Mouse (Mus musculus) left cerebral cortex, adult 2 months (tissue): ENCODE results near the gene Uck1. TPM values are rescaled to one million over a fixed set of nuclear protein-coding genes. Genes with fewer than 3 reads are reported as not detected.

Source experiments
- DNase-seq, 2 experiments: peaks; one replicate each; pipeline ENCODE4 v3.0.0; 2021 to 2022; ENCODE audit warnings: low spot score in 2 of 2, mixed read lengths in 1 of 2; ENCODE audit errors: extremely low spot score in 1 of 2
- H3K27ac ChIP-seq: fragments of 200-600 bp; 2 replicates; pipeline ENCODE4 v1.8.1; 2022
- H3K4me3 ChIP-seq: fragments of 200-600 bp; 2 replicates; pipeline ENCODE4 v1.8.1; 2022
- CTCF ChIP-seq: fragments of 200-600 bp; IDR thresholded peaks from 2 replicates; pipeline ENCODE4 v1.8.1; 2022; ENCODE audit warnings: antibody characterized with exemption, mild to moderate bottlenecking, moderate library complexity
- intact Hi-C: fragments of 180-260 bp; cut with DNase I; formaldehyde crosslinking; loops from one replicate; pipeline ENCODE4 v1.15.1; 2025
- total RNA-seq, 2 experiments: library from RNA; stranded (reverse); gene quantifications; 2 replicates each; pipeline ENCODE4 v1.2.3; 2021

Gene Uck1
- total RNA-seq, 2 experiments from 2014 or later, result 45.9 to 47.1 TPM

DNA sequence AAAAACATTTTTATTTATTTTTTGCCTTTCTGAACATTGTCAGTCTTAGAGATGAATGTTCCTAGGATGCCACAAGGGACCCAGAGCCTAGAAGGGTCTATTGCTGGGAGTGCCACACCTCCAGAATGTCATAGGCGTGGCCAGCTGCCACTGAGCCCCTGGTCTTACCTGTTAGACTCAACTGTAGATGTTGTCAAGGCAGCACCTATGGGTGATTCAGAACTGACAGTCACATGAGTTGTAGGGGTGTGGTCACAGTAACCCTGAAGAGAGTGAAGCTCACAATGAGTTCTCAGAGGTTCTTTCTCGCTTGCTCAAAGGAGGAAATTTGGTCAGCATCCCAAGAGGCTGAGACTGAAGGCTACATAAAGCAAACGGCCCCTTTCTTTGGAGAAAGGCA, 35.3 kb upstream of the Uck1 start:
- Histone ChIP-seq H3K27ac (no peak overlapping the region), H3K4me3 (no peak overlapping the region)
- no peak for DNase-seq
- intact Hi-C loops, result no loop called here
- TF ChIP-seq CTCF, result no peak

DNA sequence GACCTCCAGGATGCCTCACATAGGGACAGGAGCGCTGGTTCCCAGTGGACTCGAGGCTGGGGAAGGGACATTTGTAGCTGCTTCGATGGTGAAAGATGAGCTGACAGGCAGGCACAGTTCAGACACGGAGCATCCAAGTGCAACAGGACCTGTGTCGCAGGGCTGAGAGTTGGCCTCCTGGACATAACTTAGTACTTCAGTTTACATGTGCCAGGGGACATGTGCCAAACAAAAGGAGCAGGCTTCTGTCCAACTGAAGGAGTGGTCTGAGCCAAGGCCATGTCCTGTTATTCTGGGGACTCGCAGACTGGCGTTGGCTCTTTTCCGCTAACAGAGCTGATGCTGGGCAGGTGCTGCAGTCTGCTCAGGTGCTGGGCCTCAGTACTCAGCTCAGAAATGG, 34.4 kb upstream of the Uck1 start:
- Histone ChIP-seq H3K27ac (no peak overlapping the region), H3K4me3 (no peak overlapping the region)
- intact Hi-C loops, result no loop called here
- DNase-seq, result no peak
- no peak for TF ChIP-seq CTCF

DNA sequence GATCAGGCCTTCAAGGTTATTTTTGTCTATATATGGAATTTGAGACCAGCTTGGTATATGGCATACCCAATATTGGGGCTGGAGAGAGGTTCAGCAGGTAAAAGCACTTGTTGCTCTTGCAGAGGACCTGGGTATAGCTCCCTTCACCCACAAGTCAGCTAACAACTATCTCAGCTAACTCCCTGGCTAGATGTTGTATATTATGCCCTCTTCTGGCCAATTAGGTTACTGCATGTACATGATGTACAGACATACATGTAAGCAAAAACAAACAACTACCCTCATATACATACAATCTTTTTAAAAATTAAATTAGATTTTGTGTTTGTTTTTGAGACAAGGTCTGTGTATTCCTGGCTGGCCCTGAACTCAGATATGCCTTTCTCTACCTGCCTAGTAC, 29.6 kb upstream of the Uck1 start:
- no peak overlapping the region for H3K27ac ChIP-seq
- no peak overlapping the region; the same call in 1 of the 2 replicates for H3K4me3 ChIP-seq
- DNase-seq, result no peak
- intact Hi-C loops, result loop anchor here (2.0 to 5.0 kb wide), 2 partner anchors 53 to 157 kb away; partner anchors contain the start of gene Pomt1
- peak; percentile 62 for TF ChIP-seq CTCF

- intact Hi-C loops, result loop anchor here (2.0 to 5.0 kb wide), 2 partner anchors 52 to 156 kb away; partner anchors contain the start of gene Pomt1
- DNase-seq, result no peak
- Histone ChIP-seq H3K27ac (peak overlapping the region; percentile 90), H3K4me3 (peak overlapping the region; percentile 97)
- TF ChIP-seq CTCF, result no peak
These were observed 28.5 kb upstream of the Uck1 start for GRCm38 (mm10) chr2:32288371-32288931.

DNA sequence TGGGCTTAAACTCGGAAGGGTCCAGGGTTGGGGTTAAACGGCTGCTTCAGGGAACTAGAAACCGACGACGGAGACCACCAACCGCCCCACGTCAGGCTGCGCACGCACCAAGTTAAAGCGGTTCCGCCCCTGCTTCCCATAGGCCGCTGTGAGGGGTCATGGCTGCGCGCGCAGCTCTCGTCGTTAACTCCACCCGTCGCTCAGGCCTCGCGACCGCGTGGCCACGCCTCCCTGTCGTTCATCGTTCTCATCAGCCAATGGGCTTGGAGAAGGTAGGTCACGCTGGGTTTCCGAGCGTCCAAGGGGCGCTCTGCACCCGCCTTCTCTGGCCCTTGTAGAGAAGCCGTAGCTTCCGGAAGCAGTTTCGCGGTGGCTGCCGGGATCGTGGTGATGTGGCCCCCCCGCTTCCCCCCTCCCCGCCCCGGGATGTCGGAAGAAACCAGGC, 28.0 kb upstream of the Uck1 start, which contains the start of gene Swi5:
Gene Swi5, minus strand, starts transcription at position 153 of the 445 bp plus-strand sequence.
- H3K4me3 ChIP-seq, result peak within 1 kb of the TSS; percentile 97
- intact Hi-C loops, result loop anchor here (2.0 to 5.0 kb wide), 2 partner anchors 51 to 156 kb away; partner anchors contain the start of gene Pomt1
- no peak for TF ChIP-seq CTCF
- peak within 1 kb of the TSS; percentile 95 for H3K27ac ChIP-seq
- peak; percentile 96 to 98 for DNase-seq

DNA sequence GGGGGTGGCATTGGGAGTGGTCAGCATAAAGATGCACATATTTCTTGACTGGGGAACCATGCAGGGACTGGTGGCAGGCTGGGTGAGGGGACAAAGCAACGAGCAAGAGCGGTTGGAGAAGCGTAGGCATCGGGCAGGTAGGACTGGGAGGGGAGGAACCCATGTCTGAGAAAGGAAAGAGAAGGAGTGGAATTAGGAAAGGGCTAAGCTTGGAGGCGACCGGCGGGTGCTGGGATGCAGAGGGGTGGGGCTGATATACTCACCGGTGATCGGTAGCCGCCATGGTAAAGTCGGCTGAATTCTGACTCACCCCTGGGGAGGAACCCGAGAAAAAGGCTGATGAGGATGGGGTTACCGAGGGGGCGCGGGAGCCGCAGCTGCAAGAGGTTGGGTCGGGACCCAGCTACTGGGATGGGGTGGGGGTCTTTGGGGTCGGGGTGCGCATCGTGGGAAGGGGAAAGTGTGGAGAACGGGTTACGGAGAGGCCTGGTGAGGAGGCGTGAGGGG, 27.4 kb upstream of the Uck1 start, which contains the start of gene Golga2:
Gene Golga2, plus strand, starts transcription at position 51 of the 507 bp plus-strand sequence.
- intact Hi-C loops, result loop anchor here (5.0 kb wide), 1 partner anchor 155 kb away; no protein-coding TSS in a partner anchor
- no peak for TF ChIP-seq CTCF
- H3K4me3 ChIP-seq, result peak within 1 kb of the TSS; percentile 97
- peak in 1 of 2 experiments; percentile 22 for DNase-seq
- H3K27ac ChIP-seq, result peak within 1 kb of the TSS; percentile 95

DNA sequence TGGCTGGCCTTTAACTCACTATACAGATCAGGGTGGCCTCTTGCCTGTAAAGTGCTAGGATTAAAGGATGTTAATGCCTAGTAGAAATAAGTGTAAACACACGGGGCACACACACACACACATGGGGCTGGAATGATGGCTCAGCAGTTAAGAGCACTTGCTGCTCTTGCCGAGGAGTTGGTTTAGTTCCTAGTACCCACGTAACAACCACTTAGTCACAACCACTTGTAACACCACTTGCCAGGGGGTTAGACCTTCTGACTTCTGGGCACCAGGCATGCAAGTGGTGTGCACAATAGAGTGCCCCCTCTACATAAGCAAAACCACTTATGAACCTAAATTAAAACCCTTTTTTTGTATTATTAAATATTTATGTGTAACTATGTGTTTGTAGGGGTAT, 24.0 kb upstream of the Uck1 start:
- no peak for DNase-seq
- no peak for TF ChIP-seq CTCF
- Histone ChIP-seq H3K4me3 (no peak overlapping the region), H3K27ac (no peak overlapping the region)
- intact Hi-C loops, result loop anchor here (2.0 kb wide), 1 partner anchor 19 kb away; no protein-coding TSS in a partner anchor

GRCm38 (mm10) chr2:32282727-32283126, 22.8 kb upstream of the Uck1 start:
- intact Hi-C loops, result loop anchor here (2.0 kb wide), 1 partner anchor 18 kb away; no protein-coding TSS in a partner anchor
- DNase-seq, result peak in 1 of 2 experiments; percentile 47
- TF ChIP-seq CTCF, result peak; percentile 73
- H3K4me3 ChIP-seq, result no peak overlapping the region
- H3K27ac ChIP-seq, result no peak overlapping the region

GRCm38 (mm10) chr2:32282289-32282688, 22.3 kb upstream of the Uck1 start:
- no peak for DNase-seq
- intact Hi-C loops, result loop anchor here (2.0 kb wide), 1 partner anchor 17 kb away; no protein-coding TSS in a partner anchor
- TF ChIP-seq CTCF, result no peak
- Histone ChIP-seq H3K27ac (no peak overlapping the region), H3K4me3 (no peak overlapping the region)

- intact Hi-C loops, result no loop called here
- no peak for DNase-seq
- H3K4me3 ChIP-seq, result no peak overlapping the region
- no peak overlapping the region for H3K27ac ChIP-seq
- no peak for TF ChIP-seq CTCF
These were observed 15.9 kb upstream of the Uck1 start for GRCm38 (mm10) chr2:32275823-32276222.

GRCm38 (mm10) chr2:32260635-32261034, 676 bp upstream of the Uck1 start:
- Histone ChIP-seq H3K4me3 (no peak overlapping the region), H3K27ac (no peak overlapping the region)
- no peak for DNase-seq
- intact Hi-C loops, result no loop called here
- peak; percentile 57 for TF ChIP-seq CTCF

DNA sequence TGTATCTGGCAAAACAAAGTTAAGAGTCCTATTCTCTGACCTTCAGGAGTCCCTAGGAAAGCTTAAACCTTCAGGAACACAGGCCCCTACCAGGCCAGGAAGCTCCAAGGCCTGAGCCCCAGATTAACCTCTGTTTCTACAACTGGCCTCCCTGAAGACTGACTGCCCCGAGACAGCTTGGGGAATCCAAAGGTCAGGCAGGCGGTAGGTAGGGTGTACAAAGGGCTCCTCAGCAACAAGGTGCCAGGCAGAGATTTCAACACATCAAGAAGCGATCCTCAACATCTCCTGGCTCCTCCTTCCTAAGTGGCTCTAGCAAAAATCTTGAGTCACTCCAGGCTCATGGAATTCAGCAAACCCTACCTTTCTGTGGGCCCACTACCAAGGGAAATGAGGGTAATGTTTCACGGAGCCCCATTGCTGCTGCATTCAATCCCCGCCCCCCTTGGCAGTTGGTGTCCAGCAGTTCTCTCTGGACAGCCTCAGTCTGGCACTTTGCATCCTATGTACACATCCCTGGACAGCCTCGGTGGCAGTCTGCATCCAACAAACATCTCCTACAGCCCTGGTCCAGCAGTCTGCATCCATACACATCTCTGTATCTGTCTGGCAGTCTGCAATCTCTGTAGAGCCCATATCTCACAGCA, 949 bp downstream of the Uck1 start:
- no peak for DNase-seq
- TF ChIP-seq CTCF, result no peak
- intact Hi-C loops, result no loop called here
- no peak overlapping the region; the same call in 1 of the 2 replicates for H3K27ac ChIP-seq
- peak overlapping the region; percentile 61 for H3K4me3 ChIP-seq
